Mouse (Mus musculus) limb, embryonic 12.5 days (tissue): ENCODE data around the gene Chia1. TPM values are rescaled to one million over a fixed set of nuclear protein-coding genes. Genes with fewer than 3 reads are reported as not detected.
"Not testable (repeated sequence)": the region's sequence is repeated elsewhere in the genome, so short reads cannot be mapped to it uniquely, and the experiment has no call there.

ENCODE experiments used
- ATAC-seq: fragments of 200-750 bp; cut with Nextera tagmentation; 2 replicates; pipeline ENCODE4 v1.8.0; 2017; ENCODE audit warnings: low read depth, moderate TSS enrichment; ENCODE audit not compliant: insufficient number of reproducible peaks, insufficient read depth, low FRiP score, low TSS enrichment
- H3K27ac ChIP-seq: fragments of 300-500 bp; sonication (generic); 2 replicates; pipeline ENCODE4 v1.5.1; 2016; ENCODE audit warnings: mild to moderate bottlenecking, moderate library complexity
- H3K27me3 ChIP-seq: fragments of 300-500 bp; sonication (generic); 2 replicates; pipeline ENCODE4 v1.6.1; 2016; ENCODE audit warnings: mild to moderate bottlenecking, moderate library complexity
- H3K36me3 ChIP-seq: fragments of 300-500 bp; sonication (generic); 2 replicates; pipeline ENCODE4 v1.6.1; 2016; ENCODE audit warnings: mild to moderate bottlenecking, moderate library complexity
- H3K4me1 ChIP-seq: fragments of 300-500 bp; sonication (generic); replicated peaks from 2 replicates; pipeline ENCODE4 v1.6.1; 2016
- H3K4me2 ChIP-seq: fragments of 300-500 bp; sonication (generic); 2 replicates; pipeline ENCODE4 v1.6.1; 2016; ENCODE audit warnings: mild to moderate bottlenecking, moderate library complexity
- H3K4me3 ChIP-seq: fragments of 300-500 bp; sonication (generic); replicated peaks from 2 replicates; pipeline ENCODE4 v1.5.1; 2016; ENCODE audit warnings: mild to moderate bottlenecking
- H3K9ac ChIP-seq: fragments of 300-500 bp; sonication (generic); replicated peaks from 2 replicates; pipeline ENCODE4 v1.6.1; 2016; ENCODE audit warnings: mild to moderate bottlenecking, moderate library complexity
- H3K9me3 ChIP-seq: fragments of 300-500 bp; sonication (generic); 2 replicates; pipeline ENCODE4 v1.6.1; 2016; ENCODE audit warnings: mild to moderate bottlenecking, moderate library complexity
- WGBS: fragments of 180-500 bp; shearing (Covaris S2); methylation state at CpG from one replicate; pipeline ENCODE4 v1.1.7; 2016; 5-methylcytosine and 5-hydroxymethylcytosine counted together
- polyA plus RNA-seq: library from polyadenylated mRNA; unstranded; fragments of >200 nt; fragmentation: Nextera tagmentation; extraction: Ambion mirVana; gene quantifications from 2 replicates; pipeline ENCODE4 v1.2.1, GENCODE M21; 2016

The Chia1 gene
- polyA plus RNA-seq, 1 experiment from 2014 or later: not detected

GRCm38 (mm10) chr3:106171135-106171731 lies 58.2 kb downstream of the Chia1 start:
- Histone ChIP-seq H3K4me3 (no peak overlapping the region), H3K27ac (no peak overlapping the region), H3K9ac (no peak overlapping the region), H3K36me3 (no peaks in the 10 kb centered on the region), H3K4me1 (no peaks in the 10 kb centered on the region), H3K9me3 (peaks cover 24% of the 10 kb centered on the region), H3K4me2 (no peak overlapping the region), H3K27me3 (no peaks in the 10 kb centered on the region)
- ATAC-seq: peak; percentile 56; the same call in 1 of the 2 replicates
- 81% methylated on average over 1 of the region's 1 CpGs for WGBS

GRCm38 (mm10) chr3:106172506-106172905 lies 59.5 kb downstream of the Chia1 start:
- H3K4me1 ChIP-seq, H3K27me3 ChIP-seq, H3K4me2 ChIP-seq, H3K4me3 ChIP-seq, H3K27ac ChIP-seq, ATAC-seq, H3K9ac ChIP-seq, H3K36me3 ChIP-seq: not testable (repeated sequence)
- H3K9me3 ChIP-seq: peaks cover 23% of the 10 kb centered on the region
- WGBS: 59% methylated on average over 2 of the region's 2 CpGs

- not testable (repeated sequence) for H3K27ac ChIP-seq, H3K4me2 ChIP-seq, ATAC-seq, H3K9ac ChIP-seq, H3K4me1 ChIP-seq, H3K4me3 ChIP-seq, H3K36me3 ChIP-seq, H3K27me3 ChIP-seq
- 59% methylated on average over 2 of the region's 2 CpGs for WGBS
- peaks cover 35% of the 10 kb centered on the region for H3K9me3 ChIP-seq
Measured at GRCm38 (mm10) chr3:106174971-106175370, 61.9 kb downstream of the Chia1 start.

- no peak overlapping the region for H3K4me2 ChIP-seq
- no peak for ATAC-seq
- no peaks in the 10 kb centered on the region for H3K4me1 ChIP-seq
- H3K27me3 ChIP-seq: no peaks in the 10 kb centered on the region
- H3K27ac ChIP-seq: no peak overlapping the region
- 89% methylated on average over 13 of the region's 13 CpGs for WGBS
- H3K9ac ChIP-seq: no peak overlapping the region
- H3K9me3 ChIP-seq: peaks cover 37% of the 10 kb centered on the region
- no peak overlapping the region for H3K4me3 ChIP-seq
- no peaks in the 10 kb centered on the region for H3K36me3 ChIP-seq
Measured at GRCm38 (mm10) chr3:106177509-106178189, 64.6 kb downstream of the Chia1 start.

Other genes with a start within 250 kb of the Chia1 start
- gene Adora3, start 242.4 kb upstream of the Chia1 start, polyA plus RNA-seq: 0.36 TPM in 1 of 2 replicates, not detected in the other
- 0.43 TPM in 1 of 2 replicates, not detected in the other for gene Tmigd3, start 242.3 kb upstream of the Chia1 start, polyA plus RNA-seq
- gene I830077J02Rik, start 180.6 kb upstream of the Chia1 start, polyA plus RNA-seq: 0.51 and 0.64 TPM in 2 replicates
- gene Wdr77, start 153.9 kb upstream of the Chia1 start, polyA plus RNA-seq: 111 and 117 TPM in 2 replicates
- 461 and 468 TPM in 2 replicates for gene Atp5f1, start 153.1 kb upstream of the Chia1 start, polyA plus RNA-seq
- gene Ovgp1, start 139.5 kb upstream of the Chia1 start, polyA plus RNA-seq: 1.7 and 1.8 TPM in 2 replicates
- gene Pifo, start 98.6 kb upstream of the Chia1 start, polyA plus RNA-seq: not detected in 2 replicates
- gene Chil5, start 80.4 kb upstream of the Chia1 start, polyA plus RNA-seq: not detected in 2 replicates
- not detected in 2 replicates for gene Chil3, start 54.3 kb downstream of the Chia1 start, polyA plus RNA-seq
- gene Chil4, start 106.3 kb downstream of the Chia1 start, polyA plus RNA-seq: not detected in 2 replicates